Mouse (Mus musculus) neutrophil, adult 5-6 weeks (primary cell): Measurements from ENCODE around the gene Srpk2. TPM values are rescaled to one million over a fixed set of nuclear protein-coding genes. Genes with fewer than 3 reads are reported as not detected.
"Not testable (repeated sequence)": the region's sequence is repeated elsewhere in the genome, so short reads cannot be mapped to it uniquely, and the experiment has no call there.

ENCODE experiments used
- ATAC-seq: fragments of 151-379, 151-347 bp; 2 replicates; pipeline ENCODE4 v1.8.0; 2017; ENCODE audit warnings: mild to moderate bottlenecking, moderate TSS enrichment; ENCODE audit not compliant: insufficient number of reproducible peaks, poor library complexity, low FRiP score, severe bottlenecking; ENCODE audit errors: extremely low read depth
- total RNA-seq: library from RNA; stranded (forward); fragments of 200-1000 nt; gene quantifications from 2 replicates; pipeline ENCODE4 v1.2.3, GENCODE M21; 2017

The Srpk2 gene
- total RNA-seq, 1 experiment from 2014 or later, result 119 TPM

DNA sequence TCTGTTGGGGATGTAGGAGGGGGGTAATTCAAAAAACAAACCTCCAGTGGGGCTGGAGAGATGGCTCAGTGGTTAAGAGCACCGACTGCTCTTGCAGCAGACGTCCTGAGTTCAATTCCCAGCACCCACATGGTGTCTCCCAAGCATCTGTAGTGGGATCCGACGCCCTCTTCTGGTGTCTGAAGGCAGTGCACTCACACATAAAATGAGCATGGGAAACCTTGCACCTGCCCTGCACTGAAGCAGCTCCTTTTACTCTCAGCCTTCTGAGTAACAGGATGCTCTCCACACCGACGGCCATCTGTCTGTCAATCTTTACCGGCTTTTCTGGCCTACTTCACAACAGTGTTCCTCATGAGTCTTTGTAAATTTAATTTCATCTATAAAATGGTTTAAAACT is 65.8 kb downstream of the Srpk2 start:
- ATAC-seq, result no peak

DNA sequence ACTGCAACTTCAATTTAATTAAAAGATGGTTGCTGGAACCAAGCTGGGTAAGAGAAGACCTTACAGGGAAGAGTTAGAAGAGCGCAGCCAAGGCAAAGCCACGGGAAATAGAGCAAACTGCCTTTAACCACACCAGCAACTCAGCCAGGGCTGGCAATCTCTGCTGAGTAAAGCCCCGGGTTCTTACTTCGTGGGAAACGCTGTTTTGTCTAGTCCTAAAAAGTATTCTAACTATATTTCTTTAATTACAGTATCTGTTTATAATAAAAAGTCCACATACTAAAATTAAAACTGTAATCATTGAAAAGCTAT is 67.4 kb downstream of the Srpk2 start:
- ATAC-seq, result no peak; the same call in 1 of the 2 replicates

DNA sequence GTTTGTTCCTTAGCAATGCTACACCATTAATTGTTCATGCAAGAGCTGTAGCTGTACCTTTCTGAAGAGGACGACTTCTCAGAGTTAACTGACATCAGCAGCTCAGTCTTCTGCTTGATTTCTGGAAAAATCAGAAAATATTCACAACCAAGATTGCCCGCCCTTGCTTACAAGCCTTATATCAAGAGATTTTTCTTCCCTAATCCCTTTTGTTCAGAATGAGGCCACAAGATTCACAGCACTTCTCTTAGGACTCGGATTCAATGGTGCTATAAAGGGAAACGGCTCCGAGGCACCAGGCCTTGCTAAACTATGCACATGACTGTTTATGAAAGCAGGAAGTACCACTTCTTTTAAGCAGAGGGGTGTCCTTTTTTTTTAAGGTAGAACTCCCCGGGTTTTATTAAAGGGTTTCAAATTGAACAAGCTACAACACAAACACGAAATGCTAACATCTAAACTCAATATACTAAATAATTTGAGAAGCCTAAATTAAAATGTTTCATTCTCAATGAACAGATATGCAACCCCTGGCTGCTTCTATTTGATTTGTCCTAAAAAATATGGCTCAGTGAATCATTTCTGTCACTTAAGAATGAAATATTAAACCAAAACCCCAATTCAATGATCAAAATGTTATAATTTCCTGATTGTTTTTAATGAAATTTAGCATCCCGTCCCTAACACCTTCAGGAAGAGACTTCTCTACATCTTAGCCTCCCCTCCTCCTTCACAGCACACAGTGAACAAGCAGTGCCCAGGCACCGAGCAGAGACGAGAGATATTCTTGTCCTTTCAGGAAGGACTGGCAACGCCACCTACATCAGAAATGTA is 67.9 kb downstream of the Srpk2 start:
- ATAC-seq, result peak; percentile 76

DNA sequence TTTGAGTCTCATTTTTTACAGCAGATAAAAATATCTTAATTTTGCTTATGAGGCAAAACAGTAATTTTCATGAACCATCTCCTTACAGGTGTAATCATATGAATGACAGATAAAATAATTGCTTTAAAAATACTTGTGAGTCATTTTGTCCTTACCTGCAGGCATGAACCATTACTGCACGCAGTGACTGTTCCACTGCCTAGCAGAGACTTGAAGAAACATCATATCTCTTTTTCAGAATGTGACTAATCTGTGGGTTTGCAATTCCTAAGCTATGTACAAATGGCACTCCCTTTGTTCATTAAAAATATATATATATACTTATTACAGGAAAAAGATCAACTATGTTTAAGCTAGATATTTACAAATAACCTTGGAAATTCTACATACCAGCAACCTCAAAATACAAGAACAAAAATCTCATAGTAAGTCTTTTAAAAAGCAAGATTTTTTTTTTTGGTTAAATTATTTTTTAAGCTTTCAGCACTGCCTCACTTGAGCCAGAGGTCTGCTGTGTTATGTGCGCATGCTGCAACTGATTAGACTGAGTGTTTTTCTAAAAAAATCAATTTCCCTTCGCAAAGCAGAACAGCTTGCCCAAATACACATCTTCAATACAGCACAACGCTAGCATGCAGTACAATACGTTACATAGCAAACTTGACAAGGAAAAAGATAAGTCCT is 68.7 kb downstream of the Srpk2 start:
- ATAC-seq, result no peak

DNA sequence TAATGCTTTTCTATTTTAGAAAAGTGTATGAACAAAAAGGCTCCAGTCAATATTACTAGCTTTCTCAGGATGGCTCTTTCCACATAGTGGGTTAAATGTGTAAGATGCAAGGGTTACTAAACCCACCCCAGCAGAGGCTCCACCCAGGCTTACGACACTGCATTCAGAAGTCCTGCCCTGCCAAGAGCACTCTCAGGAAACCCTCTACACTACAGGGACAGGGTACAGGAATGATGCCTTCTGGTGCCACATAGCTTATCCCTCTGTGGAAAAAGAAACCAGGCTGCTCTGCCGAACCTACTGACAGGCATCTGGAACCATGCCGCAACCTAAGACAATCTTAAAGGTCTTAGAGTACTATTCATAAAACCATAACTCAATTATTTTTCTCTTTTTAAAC is 71.6 kb downstream of the Srpk2 start:
- ATAC-seq, result no peak

DNA sequence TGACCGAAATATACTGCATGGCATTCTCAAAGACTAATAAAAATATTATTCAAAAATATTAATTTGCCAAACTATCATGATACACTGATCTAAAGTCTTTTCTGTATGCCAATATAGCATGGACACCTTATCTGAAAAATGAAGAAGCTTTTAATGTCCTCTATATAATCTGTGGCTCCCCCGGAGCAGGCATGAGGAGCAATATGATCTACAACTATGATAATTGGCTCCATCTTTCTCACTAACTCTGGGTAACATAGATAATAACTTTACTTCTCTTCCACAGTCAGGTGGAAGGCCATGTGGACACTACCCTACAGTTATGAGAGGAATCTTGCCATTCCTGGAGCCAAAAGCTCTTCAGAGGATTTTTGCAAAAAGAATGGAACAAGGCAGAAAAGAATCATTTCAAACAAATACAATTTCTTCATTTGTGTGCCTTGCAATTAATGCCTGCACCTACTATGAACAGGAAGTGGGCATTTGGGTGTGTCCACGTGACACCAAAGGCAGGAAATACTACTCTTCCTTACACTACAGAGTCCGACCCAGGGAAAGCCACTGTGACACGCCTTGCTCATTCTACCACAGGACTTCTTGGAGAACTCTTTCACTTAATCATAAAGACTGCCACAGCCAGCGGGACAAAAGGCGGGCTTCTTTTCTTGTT is 80.2 kb downstream of the Srpk2 start:
- peak; percentile 56; the same call in 1 of the 2 replicates for ATAC-seq

DNA sequence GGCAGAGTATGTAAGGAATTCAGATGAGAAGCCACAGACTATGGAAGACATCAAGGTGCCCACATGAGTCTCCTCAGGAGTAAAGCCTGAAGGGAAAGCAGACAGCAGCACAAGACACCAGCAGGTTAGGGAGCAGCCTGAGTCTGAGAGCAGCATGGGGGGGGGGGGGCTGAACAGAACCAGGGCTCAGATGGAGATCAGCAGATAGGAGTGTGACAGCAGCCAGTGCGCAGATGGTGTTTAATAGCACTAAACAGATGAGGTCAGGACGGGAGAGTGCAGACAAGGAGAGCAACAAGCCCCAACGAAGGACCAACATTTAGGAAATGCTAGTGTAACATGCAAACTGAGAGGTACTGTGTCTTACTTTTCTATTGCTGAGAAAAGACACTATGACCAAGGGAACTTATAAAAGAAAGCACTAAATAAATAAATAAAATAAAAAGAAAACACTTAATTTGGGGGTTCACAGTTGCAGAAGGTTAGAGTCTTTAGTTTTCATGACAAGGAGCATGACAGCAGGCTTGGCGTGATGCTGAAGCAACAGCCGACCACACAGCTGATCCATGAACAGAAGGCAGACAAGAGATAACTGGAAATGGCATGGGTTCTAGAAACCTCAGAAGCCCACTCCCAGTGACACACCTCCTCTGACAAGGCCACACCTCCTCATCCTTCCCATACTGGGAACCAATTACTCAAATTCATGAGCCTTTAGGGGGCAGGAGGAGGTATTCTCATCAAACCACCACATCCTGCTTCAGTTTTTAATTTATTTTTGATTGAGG is 84.5 kb downstream of the Srpk2 start:
- ATAC-seq, result no peak

DNA sequence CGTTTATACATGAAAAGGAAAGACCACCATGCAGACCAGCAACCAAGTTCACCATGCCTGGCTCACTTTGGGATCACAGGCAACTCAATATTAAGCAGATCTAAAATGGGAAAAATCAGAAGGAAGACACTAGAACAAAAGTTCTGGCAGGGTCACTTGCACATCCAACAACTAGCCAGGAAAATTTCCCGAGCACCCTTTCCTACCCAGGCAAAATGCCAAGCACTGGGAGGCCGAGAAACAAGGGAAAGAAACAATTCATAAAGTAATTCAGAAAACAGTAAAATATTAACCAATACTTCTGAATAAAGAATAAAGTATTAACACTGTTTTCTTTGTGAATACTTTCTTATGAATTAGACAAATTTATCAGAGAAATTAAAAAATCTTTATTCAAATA is 85.2 kb downstream of the Srpk2 start:
- ATAC-seq, result no peak

DNA sequence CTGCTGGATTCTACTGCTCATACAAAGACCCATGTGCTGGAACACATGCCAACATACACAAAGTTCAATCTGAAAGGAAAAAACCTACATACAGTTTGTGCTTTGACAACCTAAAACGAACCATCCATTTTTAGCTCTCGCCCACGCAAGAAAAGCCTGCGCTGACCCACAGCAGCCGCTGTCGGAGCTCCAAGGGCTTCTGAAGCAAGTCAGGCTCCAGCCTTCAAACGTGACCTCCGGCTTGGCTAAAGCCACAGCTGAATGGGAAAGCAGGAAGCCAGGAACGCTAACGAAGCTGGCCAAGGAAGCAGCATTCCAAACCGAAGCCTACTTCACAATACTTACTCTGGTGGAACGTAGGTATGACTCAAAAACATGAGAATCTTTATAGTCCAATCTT is 85.9 kb downstream of the Srpk2 start:
- ATAC-seq, result no peak

DNA sequence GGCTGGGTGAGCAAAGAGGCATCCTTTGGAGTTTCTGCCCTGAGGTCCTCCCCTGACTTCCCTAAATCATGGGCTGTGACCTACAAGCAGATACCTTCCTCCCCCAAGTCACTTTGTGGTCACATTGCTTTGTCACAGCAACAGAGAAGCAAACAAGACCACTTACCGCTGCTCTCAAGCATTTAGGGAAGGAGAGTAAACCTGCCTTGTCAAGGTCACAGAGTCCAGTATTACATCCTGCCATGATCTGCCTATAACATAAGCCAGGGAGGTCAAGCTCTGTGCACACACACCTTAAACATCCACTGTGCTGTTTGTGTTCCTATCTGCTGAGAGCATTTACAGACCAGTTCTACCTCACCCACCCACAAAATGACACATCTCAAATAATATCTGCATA is 86.4 kb downstream of the Srpk2 start:
- peak; percentile 97 for ATAC-seq

DNA sequence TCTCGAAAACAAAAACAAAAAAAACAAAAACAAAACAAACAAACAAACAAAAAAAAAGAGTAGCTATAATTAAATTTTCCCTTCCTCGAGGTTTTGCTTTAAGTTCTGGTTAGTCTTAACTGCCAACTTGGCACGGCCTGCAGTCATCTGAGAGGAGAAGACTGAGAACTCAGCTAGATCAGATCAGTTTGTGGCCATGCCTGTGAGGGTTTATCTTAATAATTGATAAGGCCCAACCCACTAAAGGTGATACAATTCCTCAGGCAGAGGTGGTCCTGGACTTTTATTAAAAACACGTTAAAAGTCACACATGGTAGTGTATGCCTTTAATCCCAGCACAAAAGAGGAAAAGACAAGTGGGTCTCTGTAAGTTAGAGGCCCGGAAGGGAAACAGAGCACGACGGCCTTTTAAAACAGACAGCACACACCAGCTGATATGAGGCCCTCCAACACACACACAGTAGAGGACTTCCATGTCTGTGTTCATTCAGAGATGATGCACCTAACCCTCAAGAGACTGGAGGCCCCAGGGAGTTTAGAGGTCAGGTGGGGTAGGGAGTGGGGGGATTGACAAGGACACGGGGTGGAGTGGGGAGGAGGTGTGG is 87.1 kb downstream of the Srpk2 start:
- ATAC-seq, result no peak

DNA sequence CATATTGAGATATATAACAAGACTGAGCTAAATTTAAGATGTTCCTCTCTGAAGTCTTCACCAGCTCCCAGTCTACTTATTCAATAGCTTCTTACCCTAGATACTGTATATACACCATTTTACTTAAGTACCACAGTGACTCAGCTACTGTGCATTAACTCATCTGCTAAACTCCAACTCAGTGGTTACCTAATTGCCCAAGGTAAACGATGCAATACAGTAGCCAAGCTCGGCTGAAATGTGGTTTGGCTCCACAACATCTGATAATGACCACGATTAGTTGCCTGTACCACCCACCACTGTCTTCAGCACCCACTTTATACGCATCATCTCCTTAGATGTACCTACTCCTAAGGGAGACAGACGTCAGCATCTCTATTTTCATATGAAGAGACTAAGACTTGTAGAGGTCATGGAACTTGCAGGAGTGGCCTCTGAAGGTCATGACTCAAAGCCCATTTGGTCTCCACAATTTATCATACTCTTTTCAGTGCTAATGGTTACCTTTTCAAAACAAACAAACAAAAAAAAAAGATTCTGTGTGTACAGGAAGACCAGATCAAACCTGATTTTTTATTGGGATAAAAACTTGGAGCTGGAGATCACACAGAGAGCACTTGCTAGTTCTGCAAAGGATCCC is 88.0 kb downstream of the Srpk2 start:
- ATAC-seq, result peak; percentile 28; the same call in 1 of the 2 replicates

DNA sequence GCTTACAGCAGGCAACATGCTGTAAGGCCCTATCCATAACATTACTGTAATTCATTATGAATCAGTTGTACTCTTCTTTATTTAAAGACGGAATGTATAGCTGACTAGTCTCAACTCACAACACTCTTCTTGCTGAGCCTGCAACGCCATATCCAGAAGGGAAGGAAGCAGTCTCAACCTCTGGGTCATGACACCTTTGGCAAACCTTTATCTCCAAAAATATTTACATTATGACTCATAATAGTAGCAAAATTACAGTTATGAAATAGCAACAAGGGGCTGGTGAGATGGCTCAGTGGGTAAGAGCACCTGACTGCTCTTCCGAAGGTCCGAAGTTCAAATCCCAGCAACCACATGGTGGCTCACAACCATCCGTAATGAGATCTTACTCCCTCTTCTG is 94.1 kb downstream of the Srpk2 start:
- ATAC-seq, result not testable (repeated sequence)

DNA sequence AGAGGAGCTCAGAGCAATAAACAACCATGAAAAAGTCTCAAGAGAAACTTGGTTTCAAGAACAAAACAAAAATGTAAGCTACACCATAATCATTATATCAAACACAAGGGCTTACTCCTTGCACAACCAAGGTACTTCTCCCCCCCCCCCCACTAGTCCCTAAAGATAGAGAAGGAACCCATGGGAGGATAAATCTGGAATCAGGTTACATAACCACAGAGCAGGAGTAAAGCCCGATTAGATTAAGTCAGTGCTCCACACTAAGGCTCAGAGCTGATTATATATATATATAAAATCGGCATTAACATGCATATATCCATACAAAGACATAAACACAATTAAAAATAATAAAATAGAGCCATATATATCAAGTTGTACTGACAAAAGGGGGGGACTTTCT is 96.8 kb downstream of the Srpk2 start:
- ATAC-seq, result no peak

DNA sequence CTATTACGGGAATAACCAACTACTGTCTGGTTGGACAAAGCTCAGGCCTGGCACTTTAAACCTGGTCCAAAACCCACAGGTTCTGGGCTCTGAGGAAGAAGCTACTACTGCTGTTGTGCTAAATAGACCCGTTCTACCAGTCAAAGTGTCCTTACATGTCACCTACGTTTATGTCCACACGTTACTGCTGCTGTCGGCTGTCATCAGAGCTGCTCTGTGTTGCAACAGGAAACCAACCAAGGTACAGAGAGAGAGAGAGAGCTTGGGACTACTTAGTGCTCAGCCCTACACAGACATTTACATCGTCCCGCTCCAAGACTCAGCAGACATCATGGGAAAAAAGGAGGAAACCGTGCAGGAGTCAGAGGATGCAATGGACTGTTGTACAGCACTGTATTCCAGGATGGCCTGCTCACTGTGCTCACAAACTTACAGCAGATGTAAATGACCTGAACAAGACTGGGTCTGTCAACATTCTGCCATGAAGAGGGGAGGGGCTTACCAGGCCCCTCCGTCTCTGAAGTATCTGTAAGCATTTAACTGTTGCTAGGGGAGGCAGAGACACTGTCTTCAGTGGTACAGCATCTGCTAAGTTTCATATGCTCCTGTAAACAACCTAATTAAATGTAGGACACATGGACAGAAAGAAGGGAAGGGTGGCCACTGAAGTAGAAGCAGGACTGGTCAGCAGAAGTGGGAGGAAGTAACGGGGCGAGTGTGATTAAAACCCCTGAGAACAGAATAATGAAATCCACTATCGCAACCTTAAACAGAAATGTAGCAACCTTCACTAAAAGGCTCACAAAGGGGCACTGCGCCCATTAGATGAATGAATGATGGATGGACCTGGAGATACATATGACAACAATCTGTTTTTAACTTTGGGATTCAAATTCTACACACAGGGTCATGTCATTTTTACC is 97.6 kb downstream of the Srpk2 start:
- peak; percentile 83 for ATAC-seq

DNA sequence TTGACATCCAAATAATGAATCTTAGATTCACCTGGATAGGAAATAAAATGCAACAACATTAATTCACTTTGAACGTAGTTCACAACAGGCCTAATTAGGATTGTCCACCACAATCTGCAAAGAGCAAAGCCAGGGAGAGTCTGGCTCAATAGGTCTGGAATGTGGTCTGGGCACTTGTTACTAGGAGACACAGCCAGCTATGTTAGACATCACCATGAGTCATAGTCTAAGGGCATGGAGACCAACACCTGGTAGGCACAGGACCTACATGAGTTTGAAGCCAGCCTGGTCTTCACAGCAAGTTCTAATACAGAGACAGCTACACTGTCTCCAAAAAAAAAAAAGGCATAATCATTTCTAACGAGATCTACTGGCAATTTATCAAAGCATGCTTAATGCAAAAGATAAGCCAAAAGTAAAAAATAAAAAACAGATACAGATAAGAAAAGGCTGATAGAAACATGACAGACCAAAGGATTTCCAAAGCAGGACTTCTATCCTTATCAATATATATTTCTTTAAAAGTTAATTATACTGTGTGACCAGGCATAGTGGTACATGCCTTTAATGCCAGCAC is 102.8 kb downstream of the Srpk2 start:
- no peak for ATAC-seq
